Comparison of ENCODE assay signal across 8 mouse cellular contexts in genomic region chr11:73006377-73006776, GRCm38 (mm10). TPM values are rescaled to one million over a fixed set of nuclear protein-coding genes. Genes with fewer than 3 reads are reported as not detected.
DNase-seq lines count a peak whose midpoint lies in the region; ATAC-seq and TF ChIP-seq lines count a peak whose summit lies in the region.

No protein-coding gene starts in this region.

- TF ChIP-seq CTCF in heart, postnatal 0 days (IDR thresholded peaks at IDR 0.05; ENCODE audit: low read depth), result peak; percentile 94

- H3K27ac ChIP-seq in heart, postnatal 0 days (ENCODE audit: low read depth), result peak overlapping the region; percentile 74
- no peak overlapping the region for H3K27ac ChIP-seq in midbrain, embryonic 13.5 days

- no peak overlapping the region for H3K9ac ChIP-seq in heart, postnatal 0 days (replicated peaks; ENCODE audit: low read depth, low read length)
- no peak overlapping the region for H3K9ac ChIP-seq in midbrain, embryonic 13.5 days (replicated peaks)

- TF ChIP-seq EP300 in heart, postnatal 0 days (IDR thresholded peaks at IDR 0.05; ENCODE audit: low read depth), result no peak

- peak; percentile 43 to 53 for DNase-seq in left cerebral cortex, postnatal 25 days (ENCODE audit: low spot score in 2 of 2)
- DNase-seq in left cerebral cortex, postnatal 36 days (ENCODE audit: low spot score in 2 of 2), result no peak
- DNase-seq in T-cell, adult 2 months (ENCODE audit: low spot score), result peak; percentile 58
- DNase-seq in cerebellum, postnatal 25 days, result peak; percentile 70 to 80
- peak; percentile 80 for DNase-seq in heart, postnatal 0 days (ENCODE audit: low spot score)
- peak; percentile 59 to 75 for DNase-seq in kidney, postnatal 4 days
- peak; percentile 71 for DNase-seq in thymus, postnatal 25 days

- H3K9me3 ChIP-seq in heart, postnatal 0 days (replicated peaks; ENCODE audit: control insufficient read depth, low read length), result no peaks in the 10 kb centered on the region
- H3K9me3 ChIP-seq in midbrain, embryonic 13.5 days, result no peaks in the 10 kb centered on the region

- H3K4me2 ChIP-seq in heart, postnatal 0 days (ENCODE audit: low read depth, low read length), result no peak overlapping the region
- no peak overlapping the region for H3K4me2 ChIP-seq in midbrain, embryonic 13.5 days (replicated peaks)

- H3K4me3 ChIP-seq in heart, postnatal 0 days (ENCODE audit: low read depth, low read length), result no peak overlapping the region
- H3K4me3 ChIP-seq in midbrain, embryonic 13.5 days (replicated peaks), result no peak overlapping the region

- H3K36me3 ChIP-seq in heart, postnatal 0 days (replicated peaks; ENCODE audit: control insufficient read depth, insufficient read depth, low read length), result no peaks in the 10 kb centered on the region
- no peaks in the 10 kb centered on the region for H3K36me3 ChIP-seq in midbrain, embryonic 13.5 days

- intact Hi-C loops in left cerebral cortex, postnatal 25 days (cut with DNase I), result loop anchor here (1.0 kb wide), 2 partner anchors 33 to 44 kb away; no protein-coding TSS in a partner anchor
- intact Hi-C loops in left cerebral cortex, postnatal 36 days (cut with DNase I), result loop anchor here (2.0 kb wide), 1 partner anchor 32 kb away; no protein-coding TSS in a partner anchor

- H3K4me1 ChIP-seq in heart, postnatal 0 days (ENCODE audit: control insufficient read depth, insufficient read depth), result no peaks in the 10 kb centered on the region; the same call in 1 of the 2 replicates
- no peaks in the 10 kb centered on the region for H3K4me1 ChIP-seq in midbrain, embryonic 13.5 days (replicated peaks)

- H3K27me3 ChIP-seq in heart, postnatal 0 days (ENCODE audit: control insufficient read depth, insufficient read depth, low read length), result peaks cover 13% of the 10 kb centered on the region
- H3K27me3 ChIP-seq in midbrain, embryonic 13.5 days, result 0 out of 2 replicates have a peak, but pooled peaks cover 4% of the 10 kb centered on the region

- WGBS in heart, postnatal 0 days, result 0% methylated on average over 2 of the region's 2 CpGs
- WGBS in midbrain, embryonic 13.5 days, result 2% methylated on average over 2 of the region's 2 CpGs

- peak; percentile 76 for ATAC-seq in heart, postnatal 0 days (ENCODE audit: insufficient read depth, low read depth)
- peak; percentile 66 for ATAC-seq in midbrain, embryonic 13.5 days

RNA-seq across cellular contexts. Expression of gene P2rx1, which starts 7.5 kb away (rescaled TPM):
- total RNA-seq in left cerebral cortex, postnatal 25 days (2021), result 1 to 10 TPM in 1 of 2 experiments, under 1 TPM in 1; 0.28 to 1.0 TPM
- under 1 TPM; 0.36 to 0.62 TPM for total RNA-seq in left cerebral cortex, postnatal 36 days (2021)
- 1.4 and 24.8 TPM in 2 replicates for total RNA-seq in heart, postnatal 0 days (2014; rRNA removed; ENCODE audit: low replicate concordance)
- polyA plus RNA-seq in heart, postnatal 0 days (2015; fragmentation: Nextera tagmentation; extraction: Ambion mirVana), result 0.71 and 1.0 TPM in 2 replicates
- polyA plus RNA-seq in midbrain, embryonic 13.5 days (2015; fragmentation: Nextera tagmentation; extraction: Ambion mirVana), result 0.41 and 0.58 TPM in 2 replicates

RNA-seq across cellular contexts. Expression of gene Camkk1, which starts 12.4 kb away (rescaled TPM):
- total RNA-seq in left cerebral cortex, postnatal 25 days (2021), result 10 to 100 TPM; 79.5 to 92.4 TPM
- total RNA-seq in left cerebral cortex, postnatal 36 days (2021), result 100 to 1,000 TPM; 102 to 106 TPM
- total RNA-seq in heart, postnatal 0 days (2014; rRNA removed; ENCODE audit: low replicate concordance), result 0.62 and 4.9 TPM in 2 replicates
- 0.68 and 1.1 TPM in 2 replicates for polyA plus RNA-seq in heart, postnatal 0 days (2015; fragmentation: Nextera tagmentation; extraction: Ambion mirVana)
- 17.1 and 17.5 TPM in 2 replicates for polyA plus RNA-seq in midbrain, embryonic 13.5 days (2015; fragmentation: Nextera tagmentation; extraction: Ambion mirVana)

RNA-seq across cellular contexts. Expression of gene Ncbp3, which starts 41.2 kb away (rescaled TPM):
- total RNA-seq in left cerebral cortex, postnatal 25 days (2021), result 1 to 10 TPM; 8.3 to 8.9 TPM
- 10 to 100 TPM in 1 of 2 experiments, 1 to 10 TPM in 1; 7.5 to 10.6 TPM for total RNA-seq in left cerebral cortex, postnatal 36 days (2021)
- 7.1 and 8.9 TPM in 2 replicates for total RNA-seq in heart, postnatal 0 days (2014; rRNA removed; ENCODE audit: low replicate concordance)
- polyA plus RNA-seq in heart, postnatal 0 days (2015; fragmentation: Nextera tagmentation; extraction: Ambion mirVana), result 6.6 and 7.0 TPM in 2 replicates
- polyA plus RNA-seq in midbrain, embryonic 13.5 days (2015; fragmentation: Nextera tagmentation; extraction: Ambion mirVana), result 13.5 and 14.2 TPM in 2 replicates

RNA-seq across cellular contexts. Expression of gene Atp2a3, which starts 45.4 kb away (rescaled TPM):
- 1 to 10 TPM; 6.2 TPM for total RNA-seq in left cerebral cortex, postnatal 25 days (2021)
- total RNA-seq in left cerebral cortex, postnatal 36 days (2021), result 1 to 10 TPM; 5.9 to 6.0 TPM
- 3.8 and 9.7 TPM in 2 replicates for total RNA-seq in heart, postnatal 0 days (2014; rRNA removed; ENCODE audit: low replicate concordance)
- 2.6 and 3.1 TPM in 2 replicates for polyA plus RNA-seq in heart, postnatal 0 days (2015; fragmentation: Nextera tagmentation; extraction: Ambion mirVana)
- polyA plus RNA-seq in midbrain, embryonic 13.5 days (2015; fragmentation: Nextera tagmentation; extraction: Ambion mirVana), result 0.48 and 0.71 TPM in 2 replicates

Comparison
In these comparisons a context has a peak if more than half of its experiments do, and no peak if none do; other contexts are left out.
1. DNase-seq: peak in left cerebral cortex, postnatal 25 days (2 of 2), T-cell, adult 2 months (single experiment), cerebellum, postnatal 25 days (2 of 2), heart, postnatal 0 days (single experiment), kidney, postnatal 4 days (2 of 2) and thymus, postnatal 25 days (single experiment); none in left cerebral cortex, postnatal 36 days (0 of 2).
2. RNA of gene Camkk1, which starts 12.4 kb away (total RNA-seq): 102 to 106 TPM in left cerebral cortex, postnatal 36 days and 79.5 to 92.4 TPM in left cerebral cortex, postnatal 25 days; 0.62 to 4.9 TPM in heart, postnatal 0 days; every median in the first group is over 10 times any median in the second.